Mouse (Mus musculus) intestine, postnatal 0 days (tissue): Measurements from ENCODE around the gene Mrtfb. TPM values are rescaled to one million over a fixed set of nuclear protein-coding genes. Genes with fewer than 3 reads are reported as not detected.

ENCODE experiments used
- ATAC-seq: fragments of 200-750 bp; cut with Nextera tagmentation; 2 replicates; pipeline ENCODE4 v1.8.0; 2017; ENCODE audit warnings: mild to moderate bottlenecking, moderate TSS enrichment, moderate library complexity
- H3K27ac ChIP-seq: fragments of 300-500 bp; sonication (generic); 2 replicates; pipeline ENCODE4 v1.5.1; 2014; ENCODE audit warnings: mild to moderate bottlenecking, low read depth, low read length, moderate library complexity
- H3K27me3 ChIP-seq: fragments of 300-500 bp; sonication (generic); replicated peaks from 2 replicates; pipeline ENCODE4 v1.6.1; 2014; ENCODE audit warnings: low read length, mixed read lengths; ENCODE audit not compliant: control insufficient read depth, insufficient read depth
- H3K36me3 ChIP-seq: fragments of 300-500 bp; sonication (generic); 2 replicates; pipeline ENCODE4 v1.6.1; 2014; ENCODE audit warnings: mild to moderate bottlenecking, moderate library complexity; ENCODE audit not compliant: control insufficient read depth, insufficient read depth
- H3K4me1 ChIP-seq: fragments of 300-500 bp; sonication (generic); replicated peaks from 2 replicates; pipeline ENCODE4 v1.6.1; 2014; ENCODE audit warnings: antibody characterized with exemption, low read length, mixed read lengths; ENCODE audit not compliant: control insufficient read depth, insufficient read depth
- H3K4me2 ChIP-seq: fragments of 300-500 bp; sonication (generic); replicated peaks from 2 replicates; pipeline ENCODE4 v1.6.1; 2014; ENCODE audit warnings: low read depth, mild to moderate bottlenecking, moderate library complexity
- H3K4me3 ChIP-seq: fragments of 300-500 bp; sonication (generic); 2 replicates; pipeline ENCODE4 v1.5.1; 2014; ENCODE audit warnings: low read depth, low read length
- H3K9ac ChIP-seq: fragments of 300-500 bp; sonication (generic); 2 replicates; pipeline ENCODE4 v1.6.1; 2014; ENCODE audit warnings: mild to moderate bottlenecking, low read depth, low read length
- H3K9me3 ChIP-seq: fragments of 300-500 bp; sonication (generic); 2 replicates; pipeline ENCODE4 v1.6.1; 2016; ENCODE audit warnings: mixed run types; ENCODE audit not compliant: control insufficient read depth
- CTCF ChIP-seq: sonication (generic); IDR thresholded peaks from 2 replicates; pipeline ENCODE4 v1.5.1; 2016; ENCODE audit warnings: low read depth, mild to moderate bottlenecking, control low read depth, antibody characterized with exemption, moderate library complexity
- WGBS: fragments of 180-500 bp; shearing (Covaris S2); extraction: QIAGEN DNeasy Blood & Tissue Kit; methylation state at CpG from one replicate; pipeline ENCODE4 v1.1.7; 2014; 5-methylcytosine and 5-hydroxymethylcytosine counted together
- polyA plus RNA-seq: library from polyadenylated mRNA; unstranded; fragments of >200 nt; fragmentation: Nextera tagmentation; extraction: Ambion mirVana; gene quantifications from 2 replicates; pipeline ENCODE4 v1.2.1, GENCODE M21; 2015

The Mrtfb gene
- polyA plus RNA-seq, 1 experiment from 2014 or later: 14.2 TPM

DNA sequence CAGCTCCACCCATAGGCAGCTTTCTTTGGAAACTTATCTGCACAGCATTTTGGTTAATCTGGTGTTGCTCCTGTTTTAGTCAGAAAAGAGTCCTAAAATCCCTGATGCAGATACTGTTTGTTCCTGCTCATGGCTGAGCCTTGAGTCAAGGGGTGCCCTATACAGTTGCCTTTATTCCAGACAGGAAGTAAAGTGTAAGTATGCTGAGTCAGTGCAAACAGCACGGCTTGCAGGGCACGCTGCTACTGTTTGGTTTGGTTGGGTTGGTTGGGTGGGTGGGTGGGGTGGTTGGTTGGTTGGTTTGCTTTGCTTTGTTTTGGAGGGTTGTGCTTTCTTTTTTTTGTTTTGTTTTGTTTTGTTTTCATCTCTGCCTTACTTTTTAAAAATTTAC is 111.2 kb downstream of the Mrtfb start:
- Histone ChIP-seq H3K4me1 (no peaks in the 10 kb centered on the region), H3K4me3 (no peak overlapping the region), H3K36me3 (no peaks in the 10 kb centered on the region; the same call in 1 of the 2 replicates), H3K9me3 (no peaks in the 10 kb centered on the region), H3K4me2 (no peak overlapping the region), H3K27me3 (no peaks in the 10 kb centered on the region), H3K27ac (no peak overlapping the region), H3K9ac (no peak overlapping the region)
- WGBS: 22% methylated on average over 2 of the region's 2 CpGs
- TF ChIP-seq CTCF: no peak
- 0 out of 2 replicates have a peak, but pooled peaks have one; percentile 32 for ATAC-seq

DNA sequence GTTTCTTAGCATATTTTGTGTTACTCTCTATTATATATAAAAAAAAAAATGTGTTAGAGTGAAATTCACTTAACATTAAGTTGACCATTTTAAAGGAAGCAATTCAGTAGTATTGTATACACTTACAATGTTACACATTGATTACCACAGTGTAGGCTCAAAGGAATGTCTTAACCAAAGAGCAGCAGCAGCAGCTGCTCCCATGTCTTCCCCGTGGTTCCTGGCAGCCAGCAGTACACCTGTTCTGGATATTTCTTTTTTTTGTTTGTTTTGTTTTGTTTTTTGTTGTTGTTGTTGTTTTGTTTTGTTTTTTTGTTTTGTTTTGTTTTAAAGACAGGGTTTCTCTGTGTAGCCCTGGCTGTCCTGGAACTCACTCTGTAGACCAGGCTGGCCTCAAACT is 112.4 kb downstream of the Mrtfb start:
- no peak for ATAC-seq
- Histone ChIP-seq H3K4me3 (no peak overlapping the region), H3K9me3 (no peaks in the 10 kb centered on the region), H3K4me1 (no peaks in the 10 kb centered on the region), H3K36me3 (no peaks in the 10 kb centered on the region; the same call in 1 of the 2 replicates), H3K9ac (no peak overlapping the region), H3K4me2 (no peak overlapping the region), H3K27ac (no peak overlapping the region), H3K27me3 (no peaks in the 10 kb centered on the region)
- TF ChIP-seq CTCF: no peak
- 79% methylated on average over 1 of the region's 1 CpGs for WGBS

DNA sequence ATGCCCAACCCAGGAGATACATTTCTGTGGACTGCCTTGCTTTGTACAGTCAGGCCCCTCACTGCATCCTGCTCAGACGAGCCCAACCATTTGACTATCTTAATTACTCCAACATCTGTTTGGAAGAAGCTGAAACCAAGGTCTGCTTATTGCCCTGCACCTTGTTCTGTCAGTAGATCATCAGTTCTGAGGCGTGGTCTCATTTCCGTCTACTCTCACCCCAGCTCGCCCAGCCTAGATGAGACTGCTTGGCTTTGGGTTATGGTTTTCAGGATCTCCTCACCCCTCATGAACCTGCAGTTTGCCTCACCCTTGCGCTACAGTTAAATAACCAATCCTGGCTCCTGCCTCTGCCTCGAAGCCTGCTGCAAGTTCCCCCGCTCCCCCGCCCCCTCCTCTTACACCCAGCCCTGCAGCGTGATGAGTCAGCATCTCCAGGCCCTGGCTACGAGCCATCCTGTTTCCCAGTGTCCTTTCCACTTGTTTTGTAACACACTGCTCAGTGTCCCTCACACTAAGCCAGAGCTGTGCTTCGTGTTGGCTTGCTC is 115.5 kb downstream of the Mrtfb start:
- H3K9me3 ChIP-seq: no peaks in the 10 kb centered on the region
- H3K27me3 ChIP-seq: no peaks in the 10 kb centered on the region
- H3K4me2 ChIP-seq: peak overlapping the region; percentile 24; the same call in 1 of the 2 replicates
- no peak overlapping the region for H3K9ac ChIP-seq
- peak; percentile 73 for ATAC-seq
- WGBS: 12% methylated on average over 11 of the region's 11 CpGs
- TF ChIP-seq CTCF: no peak
- H3K4me1 ChIP-seq: no peaks in the 10 kb centered on the region
- no peak overlapping the region; the same call in 1 of the 2 replicates for H3K27ac ChIP-seq
- no peak overlapping the region for H3K4me3 ChIP-seq
- H3K36me3 ChIP-seq: no peaks in the 10 kb centered on the region; the same call in 1 of the 2 replicates

DNA sequence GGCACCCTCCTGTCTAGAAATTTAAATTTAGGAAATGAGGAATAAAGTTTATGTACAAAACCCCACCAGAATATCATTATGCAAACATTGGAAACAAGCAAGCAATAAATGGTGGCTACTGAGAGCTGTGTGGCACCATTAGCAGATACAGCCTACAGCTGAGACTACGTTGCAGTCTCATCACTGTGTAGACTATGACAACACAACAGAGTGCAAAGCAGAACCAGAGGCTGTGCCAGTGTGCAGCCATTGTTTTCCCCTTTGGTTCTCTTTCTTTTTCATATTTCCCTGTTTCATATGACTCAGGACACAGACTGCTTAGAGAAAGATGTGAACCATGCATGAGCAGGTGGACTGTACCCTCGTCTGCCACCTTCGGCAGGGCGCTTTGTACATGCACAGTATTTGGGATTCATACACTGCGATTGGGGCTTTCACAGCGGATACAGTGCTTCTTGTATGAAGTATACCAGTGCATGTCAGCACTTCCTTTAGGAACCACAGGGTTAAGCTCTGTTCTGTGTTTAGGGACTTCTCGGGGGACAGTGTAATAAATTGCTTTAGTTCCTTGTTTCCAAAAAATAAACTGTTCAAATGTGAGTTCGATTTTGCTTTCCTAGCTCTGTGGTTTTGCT is 116.7 kb downstream of the Mrtfb start:
- H3K27me3 ChIP-seq: no peaks in the 10 kb centered on the region
- no peak for ATAC-seq
- no peaks in the 10 kb centered on the region for H3K9me3 ChIP-seq
- H3K4me1 ChIP-seq: no peaks in the 10 kb centered on the region
- H3K36me3 ChIP-seq: no peaks in the 10 kb centered on the region; the same call in 1 of the 2 replicates
- H3K9ac ChIP-seq: no peak overlapping the region
- no peak overlapping the region for H3K4me3 ChIP-seq
- H3K27ac ChIP-seq: no peak overlapping the region
- WGBS: 81% methylated on average over 8 of the region's 8 CpGs
- H3K4me2 ChIP-seq: no peak overlapping the region
- TF ChIP-seq CTCF: no peak

DNA sequence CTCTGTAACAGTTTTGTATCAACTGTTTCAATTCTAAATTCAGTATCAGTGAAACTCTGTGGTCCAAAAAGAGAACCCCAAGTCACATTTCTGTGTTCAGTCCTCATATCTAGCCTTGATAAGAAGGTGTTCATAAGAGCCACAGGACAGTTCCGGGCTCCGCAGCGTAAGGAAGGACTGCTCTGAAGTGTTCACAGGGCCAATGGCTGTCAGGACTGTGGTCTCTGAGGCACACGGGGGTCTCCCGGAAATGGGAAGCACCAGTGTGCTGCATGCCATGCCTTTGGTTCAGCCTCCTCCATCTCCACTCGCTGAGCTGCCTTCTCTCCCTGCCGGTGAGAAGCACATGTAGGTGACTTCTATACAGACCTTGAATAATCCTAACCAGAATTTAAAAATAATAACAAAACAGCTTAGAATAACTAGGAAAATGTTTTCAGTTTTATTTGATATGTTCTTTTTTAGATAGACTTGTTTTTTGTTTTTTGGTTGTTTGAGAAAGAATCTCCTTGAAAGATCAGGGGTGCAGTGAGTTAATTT is 120.7 kb downstream of the Mrtfb start:
- Histone ChIP-seq H3K9me3 (no peaks in the 10 kb centered on the region), H3K9ac (no peak overlapping the region), H3K27me3 (no peaks in the 10 kb centered on the region), H3K4me1 (no peaks in the 10 kb centered on the region), H3K27ac (no peak overlapping the region), H3K36me3 (peaks cover 7% of the 10 kb centered on the region), H3K4me3 (no peak overlapping the region), H3K4me2 (no peak overlapping the region)
- 82% methylated on average over 7 of the region's 7 CpGs for WGBS
- TF ChIP-seq CTCF: no peak
- no peak for ATAC-seq

DNA sequence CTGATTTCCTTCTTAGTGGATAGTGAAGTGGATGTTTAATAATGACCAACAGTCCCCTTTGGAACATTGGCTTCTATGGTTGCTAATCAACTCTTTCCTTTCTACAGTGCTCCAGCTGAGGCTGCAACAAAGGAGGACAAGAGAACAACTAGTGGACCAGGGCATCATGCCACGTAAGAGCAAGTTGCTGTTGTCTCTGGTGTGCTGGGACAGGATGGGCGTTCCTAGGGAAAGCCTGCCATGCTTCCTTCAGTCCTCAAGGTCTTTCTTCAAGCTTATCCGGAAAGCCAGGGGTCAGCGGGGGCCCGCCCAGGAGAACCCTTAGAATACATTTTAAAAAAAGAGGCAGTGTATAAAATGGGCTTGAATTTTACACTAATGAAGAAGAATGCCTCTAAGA is 121.9 kb downstream of the Mrtfb start:
- no peak for ATAC-seq
- peaks cover 14% of the 10 kb centered on the region for H3K36me3 ChIP-seq
- H3K9me3 ChIP-seq: no peaks in the 10 kb centered on the region
- H3K4me3 ChIP-seq: no peak overlapping the region
- no peak overlapping the region for H3K9ac ChIP-seq
- no peaks in the 10 kb centered on the region for H3K4me1 ChIP-seq
- WGBS: 90% methylated on average over 5 of the region's 5 CpGs
- TF ChIP-seq CTCF: no peak
- H3K27me3 ChIP-seq: no peaks in the 10 kb centered on the region
- no peak overlapping the region for H3K27ac ChIP-seq
- no peak overlapping the region for H3K4me2 ChIP-seq
